Mouse (Mus musculus) limb, embryonic 15.5 days (tissue): ENCODE data around the gene Chrm4. TPM values are rescaled to one million over a fixed set of nuclear protein-coding genes. Genes with fewer than 3 reads are reported as not detected.
A peak's percentile ranks its signal among the peaks of the same experiment; 100 is the strongest.

Source experiments
- ATAC-seq: fragments of 200-750 bp; cut with Nextera tagmentation; 2 replicates; pipeline ENCODE4 v1.8.0; 2017; ENCODE audit warnings: low read depth, moderate TSS enrichment; ENCODE audit not compliant: insufficient number of reproducible peaks, low FRiP score, low TSS enrichment
- H3K27ac ChIP-seq: fragments of 300-500 bp; sonication (generic); 2 replicates; pipeline ENCODE4 v1.5.1; 2015; ENCODE audit warnings: moderate library complexity, mild to moderate bottlenecking, inconsistent platforms
- H3K27me3 ChIP-seq: fragments of 300-500 bp; sonication (generic); 2 replicates; pipeline ENCODE4 v1.6.1; 2015; ENCODE audit warnings: inconsistent platforms
- H3K36me3 ChIP-seq: fragments of 300-500 bp; sonication (generic); 2 replicates; pipeline ENCODE4 v1.6.1; 2015; ENCODE audit warnings: inconsistent platforms
- H3K4me1 ChIP-seq: fragments of 300-500 bp; sonication (generic); 2 replicates; pipeline ENCODE4 v1.6.1; 2015; ENCODE audit warnings: inconsistent platforms
- H3K4me2 ChIP-seq: fragments of 300-500 bp; sonication (generic); 2 replicates; pipeline ENCODE4 v1.6.1; 2015; ENCODE audit warnings: mild to moderate bottlenecking, inconsistent platforms
- H3K4me3 ChIP-seq: fragments of 300-500 bp; sonication (generic); 2 replicates; pipeline ENCODE4 v1.5.1; 2015; ENCODE audit warnings: mild to moderate bottlenecking, inconsistent platforms
- H3K9ac ChIP-seq: fragments of 300-500 bp; sonication (generic); 2 replicates; pipeline ENCODE4 v1.6.1; 2015; ENCODE audit warnings: inconsistent platforms
- H3K9me3 ChIP-seq: fragments of 300-500 bp; sonication (generic); 2 replicates; pipeline ENCODE4 v1.6.1; 2016; ENCODE audit warnings: inconsistent platforms
- WGBS: fragments of 180-500 bp; shearing (Covaris S2); methylation state at CpG from one replicate; pipeline ENCODE4 v1.1.7; 2015; 5-methylcytosine and 5-hydroxymethylcytosine counted together
- polyA plus RNA-seq: library from polyadenylated mRNA; unstranded; fragments of >200 nt; fragmentation: Nextera tagmentation; extraction: Ambion mirVana; gene quantifications from 2 replicates; pipeline ENCODE4 v1.2.1, GENCODE M21; 2015

Gene Chrm4
- polyA plus RNA-seq, 1 experiment from 2014 or later: 0.29 TPM

DNA sequence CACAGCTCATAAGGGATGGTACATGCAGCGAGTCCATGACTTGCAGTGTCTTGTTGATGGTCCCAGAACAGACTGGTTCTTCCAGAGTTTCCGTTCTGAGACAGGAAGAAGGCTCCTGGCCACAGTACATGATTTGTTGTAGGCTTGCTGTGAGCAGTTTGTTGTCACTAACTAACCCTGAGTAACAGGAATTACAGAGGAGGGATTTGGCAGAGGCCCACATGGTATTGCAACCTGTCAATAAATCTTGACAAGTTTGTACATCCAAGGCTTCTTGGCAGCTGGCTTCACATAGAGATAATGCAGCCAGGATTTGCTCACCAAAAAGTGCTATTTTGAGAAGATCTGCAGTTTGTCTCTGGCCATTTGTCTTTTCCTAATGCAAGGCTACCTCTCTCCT is 20.9 kb upstream of the Chrm4 start:
- Histone ChIP-seq H3K9me3 (no peaks in the 10 kb centered on the region), H3K4me3 (no peak overlapping the region), H3K4me1 (no peaks in the 10 kb centered on the region), H3K27ac (0 out of 2 replicates have a peak overlapping the region, but pooled peaks have one; percentile 61), H3K36me3 (peaks cover 33% of the 10 kb centered on the region), H3K27me3 (no peaks in the 10 kb centered on the region), H3K4me2 (no peak overlapping the region), H3K9ac (no peak overlapping the region)
- WGBS: 85% methylated on average over 2 of the region's 2 CpGs
- ATAC-seq: no peak

DNA sequence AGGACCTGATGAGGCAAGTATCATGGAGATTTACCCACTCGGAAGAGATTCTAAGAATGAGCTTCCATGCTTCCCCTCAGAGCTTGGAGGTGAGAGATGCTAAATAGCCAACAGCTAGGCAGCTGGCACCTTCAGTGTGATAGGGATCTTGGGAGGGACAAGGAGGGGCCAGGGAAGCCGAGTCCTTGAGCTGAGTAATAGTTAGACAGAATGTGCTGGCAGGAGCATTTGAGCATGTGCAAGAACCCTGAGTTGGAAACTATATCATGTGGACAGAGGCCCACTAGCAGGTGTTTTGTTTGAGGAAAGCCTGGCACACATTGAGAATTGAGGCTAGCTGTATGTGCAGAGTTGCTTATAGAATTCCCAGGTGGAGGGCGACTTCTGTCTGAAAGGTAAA is 14.4 kb upstream of the Chrm4 start:
- Histone ChIP-seq H3K36me3 (peaks cover 79% of the 10 kb centered on the region), H3K9me3 (no peaks in the 10 kb centered on the region), H3K27ac (no peak overlapping the region), H3K4me2 (no peak overlapping the region), H3K4me1 (no peaks in the 10 kb centered on the region), H3K27me3 (no peaks in the 10 kb centered on the region), H3K9ac (no peak overlapping the region), H3K4me3 (no peak overlapping the region)
- WGBS: 68% methylated on average over 3 of the region's 3 CpGs
- no peak for ATAC-seq

DNA sequence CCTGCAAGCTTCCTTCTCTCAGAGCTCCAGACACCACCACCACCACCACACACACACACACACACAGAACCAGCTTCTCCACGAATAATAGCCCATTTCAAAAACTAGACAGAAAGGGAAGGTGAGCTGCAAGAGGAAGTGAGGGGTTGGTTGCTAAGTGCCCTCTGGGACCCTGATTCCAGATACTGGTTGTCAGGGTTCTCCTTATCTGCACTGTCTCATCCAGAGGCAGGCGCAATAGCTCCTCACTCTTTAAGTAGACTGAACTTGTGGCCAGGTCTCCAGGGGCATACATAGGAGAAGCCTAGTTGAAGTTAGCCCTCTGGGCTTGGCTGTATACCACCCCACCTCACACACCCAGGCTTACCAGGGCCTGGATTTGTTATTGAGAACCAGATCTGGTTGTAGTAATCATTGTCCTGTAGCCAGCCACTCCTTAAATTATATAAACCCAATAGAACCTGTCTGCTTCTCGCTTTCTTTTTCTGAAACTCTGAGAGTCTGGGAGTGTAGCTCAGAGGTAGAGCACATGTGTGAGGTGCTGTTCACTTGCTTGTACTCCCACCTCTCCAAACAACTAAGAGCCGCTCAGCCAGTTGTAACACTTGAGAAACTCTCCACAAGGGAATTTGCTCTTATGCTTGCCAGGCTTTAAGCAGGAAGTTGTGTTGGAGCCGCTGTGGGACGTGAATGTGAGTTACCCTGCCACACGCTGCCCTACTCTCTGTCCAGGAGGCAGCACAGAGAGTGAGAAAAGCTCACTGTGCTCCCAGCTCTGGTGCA is 13.5 kb upstream of the Chrm4 start:
- WGBS: 84% methylated on average over 7 of the region's 7 CpGs
- Histone ChIP-seq H3K36me3 (peaks cover 88% of the 10 kb centered on the region), H3K4me1 (no peaks in the 10 kb centered on the region), H3K27ac (no peak overlapping the region), H3K9me3 (no peaks in the 10 kb centered on the region), H3K9ac (no peak overlapping the region), H3K4me2 (no peak overlapping the region), H3K4me3 (no peak overlapping the region), H3K27me3 (no peaks in the 10 kb centered on the region)
- no peak for ATAC-seq

DNA sequence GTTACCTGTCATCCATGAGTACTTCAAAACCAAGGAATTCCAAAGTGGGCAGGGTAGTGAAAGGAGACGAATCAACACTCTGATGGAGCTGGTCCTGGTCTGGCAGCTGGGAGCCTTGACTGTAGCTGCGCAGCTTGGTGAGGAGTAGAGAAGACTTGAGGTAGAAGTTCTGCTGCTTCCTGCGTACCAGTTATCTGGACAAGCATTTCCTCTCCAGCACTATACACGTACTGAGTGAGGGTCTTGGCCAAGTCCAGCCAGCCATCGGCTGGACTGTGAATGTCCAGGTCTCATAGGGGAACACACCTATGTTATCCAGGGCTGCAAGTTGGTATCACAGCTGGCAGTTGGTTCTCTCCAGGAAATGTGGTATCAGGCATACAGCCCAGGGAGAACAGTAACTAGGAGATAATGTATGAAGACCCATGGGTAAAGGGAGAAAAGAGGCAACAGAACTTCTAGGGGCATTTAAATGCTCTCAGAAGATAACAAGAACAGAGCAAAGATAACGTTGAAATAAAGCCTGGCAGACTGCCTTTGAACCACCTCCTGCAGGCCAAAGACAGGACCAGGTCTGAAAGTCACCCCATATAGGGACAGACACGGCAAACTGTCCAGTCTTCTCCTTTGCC is 10.6 kb upstream of the Chrm4 start:
- Histone ChIP-seq H3K4me1 (peaks cover 5% of the 10 kb centered on the region), H3K9me3 (no peaks in the 10 kb centered on the region), H3K27ac (no peak overlapping the region), H3K36me3 (peaks cover 74% of the 10 kb centered on the region), H3K4me3 (no peak overlapping the region), H3K9ac (no peak overlapping the region), H3K27me3 (peaks cover 13% of the 10 kb centered on the region), H3K4me2 (no peak overlapping the region)
- no peak for ATAC-seq
- 91% methylated on average over 7 of the region's 7 CpGs for WGBS

DNA sequence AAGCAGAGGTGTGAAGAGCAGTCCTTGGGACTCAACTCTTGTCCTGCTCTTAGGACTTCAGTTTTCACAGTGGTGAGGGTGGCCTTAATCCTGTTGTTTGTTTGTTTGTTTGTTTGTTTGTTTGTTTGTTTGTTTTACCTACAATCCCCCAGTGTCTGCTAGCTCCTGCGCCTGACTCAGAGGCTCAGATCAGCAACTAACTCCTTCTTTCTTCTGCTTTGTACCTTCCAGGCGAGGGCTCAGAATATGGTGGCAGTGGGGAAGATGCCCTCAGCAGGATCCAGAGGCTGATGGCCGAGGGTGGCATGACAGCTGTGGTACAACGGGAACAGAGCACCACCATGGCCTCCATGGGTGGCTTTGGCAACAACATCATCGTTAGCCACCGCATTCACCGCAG is 10.0 kb upstream of the Chrm4 start:
- H3K4me2 ChIP-seq: no peak overlapping the region
- no peak overlapping the region for H3K4me3 ChIP-seq
- peaks cover 19% of the 10 kb centered on the region for H3K27me3 ChIP-seq
- no peak for ATAC-seq
- H3K4me1 ChIP-seq: peaks cover 12% of the 10 kb centered on the region
- H3K9ac ChIP-seq: no peak overlapping the region
- peaks cover 68% of the 10 kb centered on the region for H3K36me3 ChIP-seq
- no peaks in the 10 kb centered on the region for H3K9me3 ChIP-seq
- WGBS: 88% methylated on average over 7 of the region's 7 CpGs
- H3K27ac ChIP-seq: no peak overlapping the region

DNA sequence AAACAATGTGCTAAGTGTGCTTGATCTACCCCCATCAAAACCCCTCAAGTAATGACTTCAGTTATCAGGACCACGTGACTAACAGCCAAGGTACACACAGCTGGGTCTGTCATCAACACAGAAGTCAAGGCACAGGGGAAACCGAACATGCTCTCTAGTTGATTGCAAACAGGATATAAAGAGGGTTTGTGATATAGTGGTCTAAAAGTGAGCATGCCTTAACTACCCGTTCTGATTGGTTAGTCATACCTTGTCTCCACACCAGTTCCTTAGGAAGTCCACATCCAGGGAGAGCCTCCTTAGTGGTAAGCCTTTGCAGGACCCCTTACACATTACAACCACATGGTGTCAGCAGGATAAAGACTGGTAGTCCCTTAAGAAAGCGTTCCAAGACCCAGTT is 6.9 kb upstream of the Chrm4 start:
- Histone ChIP-seq H3K4me2 (no peak overlapping the region), H3K27me3 (peaks cover 46% of the 10 kb centered on the region), H3K27ac (no peak overlapping the region), H3K36me3 (peaks cover 38% of the 10 kb centered on the region), H3K9ac (no peak overlapping the region), H3K4me1 (peaks cover 32% of the 10 kb centered on the region), H3K9me3 (no peaks in the 10 kb centered on the region), H3K4me3 (no peak overlapping the region)
- WGBS: 60% methylated on average over 4 of the region's 4 CpGs
- ATAC-seq: no peak

DNA sequence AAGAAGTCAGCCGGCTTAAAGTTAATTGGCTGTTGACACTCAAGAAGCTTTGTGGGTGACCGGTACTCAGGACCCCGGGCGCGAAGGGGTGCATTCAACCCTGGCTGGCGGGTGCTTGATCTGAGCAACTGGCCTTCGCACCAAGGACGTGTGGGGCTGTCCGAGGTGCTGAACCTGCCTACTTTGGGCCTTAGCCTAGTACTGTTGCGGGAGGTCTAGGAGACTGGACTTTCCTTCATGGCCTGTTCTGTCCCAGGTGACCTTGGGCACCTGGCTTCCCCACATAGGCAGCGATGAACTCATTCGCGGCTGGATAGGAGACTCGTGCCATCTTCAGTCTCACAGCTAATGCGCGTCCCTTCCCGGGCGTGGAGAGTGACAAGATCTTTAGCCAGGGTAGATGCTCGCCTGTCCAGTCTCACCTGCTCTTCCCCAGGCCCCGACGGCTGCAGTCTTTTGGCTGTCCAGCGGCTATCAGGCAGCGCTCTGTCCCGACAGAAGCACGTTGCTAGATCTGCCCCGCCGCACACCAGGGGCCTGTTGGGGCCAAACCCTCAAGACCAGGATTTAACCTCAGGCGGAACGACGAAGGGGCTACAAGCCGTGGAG is 5.8 kb upstream of the Chrm4 start:
- peak overlapping the region; percentile 98 for H3K4me2 ChIP-seq
- no peak overlapping the region for H3K9ac ChIP-seq
- peaks cover 28% of the 10 kb centered on the region for H3K36me3 ChIP-seq
- no peak overlapping the region for H3K27ac ChIP-seq
- peak overlapping the region; percentile 56 for H3K4me3 ChIP-seq
- H3K9me3 ChIP-seq: no peaks in the 10 kb centered on the region
- peaks cover 35% of the 10 kb centered on the region for H3K4me1 ChIP-seq
- H3K27me3 ChIP-seq: peaks cover 54% of the 10 kb centered on the region
- 4% methylated on average over 31 of the region's 31 CpGs for WGBS
- ATAC-seq: no peak

DNA sequence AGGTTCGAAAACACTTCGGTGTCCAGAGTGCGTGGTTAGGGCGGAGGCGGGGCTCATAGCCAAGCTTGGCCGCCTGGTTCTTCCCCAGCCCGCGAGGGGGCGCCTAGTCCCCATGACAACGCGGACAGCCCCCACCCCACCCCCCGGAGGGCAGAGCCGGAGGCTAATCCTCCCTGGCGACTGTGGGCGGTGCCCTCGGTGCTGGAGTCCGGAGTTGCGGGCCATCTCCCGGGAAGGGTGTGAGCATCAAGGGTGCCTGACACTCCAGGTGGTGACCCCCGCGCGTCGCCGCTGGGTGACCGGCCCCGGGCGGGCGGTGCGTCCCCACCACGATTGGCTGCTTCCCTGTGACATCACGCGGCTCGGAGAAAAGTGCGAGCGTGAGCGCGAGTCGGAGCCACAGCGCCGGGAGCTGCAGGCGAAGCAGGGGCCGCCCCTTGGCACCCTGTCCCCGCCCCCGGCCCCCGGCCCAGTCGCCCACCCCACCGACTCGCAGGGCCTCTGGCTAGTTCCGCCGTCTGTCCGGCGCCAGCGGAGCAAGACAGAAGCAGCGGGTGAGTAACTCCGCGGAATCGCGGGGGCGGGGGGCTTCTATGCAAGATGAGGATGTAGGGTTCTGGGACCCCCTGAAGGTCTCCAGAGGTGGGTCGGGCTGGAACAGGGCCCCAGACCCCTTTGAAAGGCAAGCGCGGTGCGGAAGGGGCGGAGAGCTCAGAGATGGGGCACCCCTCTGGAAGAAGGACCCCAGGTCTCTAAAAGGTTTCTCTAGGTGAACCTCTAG is 5.1 kb upstream of the Chrm4 start:
- peak overlapping the region; percentile 20; the same call in 1 of the 2 replicates for H3K9ac ChIP-seq
- peak overlapping the region; percentile 98 for H3K4me2 ChIP-seq
- H3K4me3 ChIP-seq: peak overlapping the region; percentile 56
- peaks cover 54% of the 10 kb centered on the region for H3K27me3 ChIP-seq
- no peaks in the 10 kb centered on the region for H3K9me3 ChIP-seq
- no peak overlapping the region for H3K27ac ChIP-seq
- under 1% methylated on average over 64 of the region's 64 CpGs for WGBS
- ATAC-seq: peak; percentile 13; the same call in 1 of the 2 replicates
- H3K4me1 ChIP-seq: peaks cover 35% of the 10 kb centered on the region
- peaks cover 21% of the 10 kb centered on the region for H3K36me3 ChIP-seq

DNA sequence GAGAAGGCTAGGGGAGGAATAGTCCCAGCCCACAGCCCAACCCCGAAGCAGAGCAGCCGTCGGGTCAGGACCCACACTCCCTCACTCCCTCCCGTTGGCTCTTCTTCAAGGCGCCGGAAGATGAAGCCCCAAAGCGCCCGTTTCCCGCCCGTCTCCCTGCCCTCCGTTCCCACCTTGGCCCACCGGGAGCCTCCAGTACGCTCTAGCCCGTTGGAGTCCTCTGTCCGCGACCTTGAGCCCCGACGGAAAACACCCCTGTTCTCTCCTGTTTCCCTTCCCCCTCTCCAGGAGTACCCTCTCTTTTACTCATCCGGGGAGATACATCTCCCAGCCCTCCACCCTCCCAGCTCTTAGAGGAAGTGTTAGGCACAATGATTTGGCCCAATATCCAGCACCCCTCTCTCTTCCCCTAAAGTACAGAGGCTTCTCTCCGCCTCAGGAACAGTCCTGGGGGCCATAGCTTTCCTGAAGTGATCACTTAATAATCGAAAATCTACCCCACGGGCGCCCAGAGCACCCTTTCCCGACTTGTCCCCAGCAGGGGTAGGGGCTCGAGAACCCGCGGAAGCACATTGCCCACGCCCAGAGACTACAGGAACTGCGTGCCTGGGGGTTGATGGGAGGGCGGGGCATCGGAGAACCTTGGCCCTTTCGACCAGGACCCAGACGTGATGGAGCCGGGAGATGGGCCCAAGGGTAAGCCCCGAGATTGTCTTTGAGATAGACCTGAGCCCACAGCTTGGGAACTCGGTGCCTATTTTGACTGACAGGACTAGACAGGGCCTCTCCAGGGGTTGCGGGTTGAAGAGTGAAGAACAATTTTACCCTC is 4.2 kb upstream of the Chrm4 start:
- Histone ChIP-seq H3K4me3 (peak overlapping the region; percentile 56), H3K4me2 (peak overlapping the region; percentile 98), H3K27me3 (peaks cover 54% of the 10 kb centered on the region), H3K36me3 (peaks cover 13% of the 10 kb centered on the region), H3K9ac (no peak overlapping the region), H3K9me3 (no peaks in the 10 kb centered on the region), H3K4me1 (peaks cover 38% of the 10 kb centered on the region), H3K27ac (no peak overlapping the region)
- no peak for ATAC-seq
- 4% methylated on average over 37 of the region's 37 CpGs for WGBS

DNA sequence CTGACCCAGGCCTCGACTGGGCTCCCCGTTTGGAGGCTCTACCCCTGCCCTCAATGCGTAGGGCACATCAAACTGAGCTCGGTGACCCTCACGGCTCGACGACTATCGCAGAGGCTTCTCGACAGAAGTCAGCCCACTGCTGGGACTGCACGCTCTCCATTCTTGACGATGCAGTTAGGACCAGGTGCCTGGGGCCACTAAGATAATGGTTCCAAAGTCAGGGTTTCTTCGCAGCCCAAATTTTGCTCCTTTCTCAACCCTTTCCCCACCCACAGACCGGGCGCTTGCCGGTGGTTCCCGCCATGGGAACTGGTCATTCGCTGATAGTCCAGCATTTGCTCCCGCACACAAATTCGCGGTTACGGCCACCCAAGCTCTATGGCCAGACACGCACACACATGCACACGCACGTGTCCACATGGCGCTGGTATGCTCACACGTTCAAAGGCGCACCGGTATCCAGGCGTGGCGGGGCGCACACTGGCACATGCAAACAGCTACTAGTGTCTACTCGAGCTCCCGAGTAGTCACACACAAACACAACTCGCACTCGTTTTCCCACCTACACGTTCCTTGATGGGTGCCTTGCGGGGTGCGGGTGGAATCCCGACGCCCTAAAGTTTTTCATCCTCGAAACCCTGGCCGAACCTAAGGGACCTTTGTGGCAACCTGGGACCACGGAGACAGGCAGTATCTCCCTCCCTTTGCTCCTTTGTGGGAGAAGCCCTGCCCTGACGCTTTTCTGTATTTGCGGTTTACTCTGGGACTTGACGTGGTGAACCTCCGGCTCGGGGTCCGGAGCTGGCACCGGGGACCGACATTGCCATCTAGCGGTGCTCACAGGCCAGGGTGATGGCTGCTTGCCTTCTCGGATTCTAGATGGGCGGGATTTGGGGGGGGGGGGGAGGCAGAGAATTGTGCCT is 3.4 kb upstream of the Chrm4 start:
- Histone ChIP-seq H3K9ac (no peak overlapping the region; the same call in 1 of the 2 replicates), H3K27ac (no peak overlapping the region), H3K4me1 (peaks cover 44% of the 10 kb centered on the region), H3K36me3 (peaks cover 4% of the 10 kb centered on the region), H3K4me2 (peak overlapping the region; percentile 98), H3K27me3 (peaks cover 54% of the 10 kb centered on the region), H3K9me3 (no peaks in the 10 kb centered on the region), H3K4me3 (peak overlapping the region; percentile 56)
- no peak for ATAC-seq
- WGBS: 4% methylated on average over 54 of the region's 54 CpGs
